Mouse (Mus musculus) CD4-positive naive resting alpha-beta T cell, adult 57 days (primary cell): ENCODE data around the gene Olfr969. TPM values are rescaled to one million over a fixed set of nuclear protein-coding genes. Genes with fewer than 3 reads are reported as not detected.

Experiments used
- total RNA-seq: library from RNA; stranded (reverse); gene quantifications from one replicate; pipeline ENCODE4 v1.2.4, GENCODE M21; 2023

Gene Olfr969
- not detected for total RNA-seq

DNA sequence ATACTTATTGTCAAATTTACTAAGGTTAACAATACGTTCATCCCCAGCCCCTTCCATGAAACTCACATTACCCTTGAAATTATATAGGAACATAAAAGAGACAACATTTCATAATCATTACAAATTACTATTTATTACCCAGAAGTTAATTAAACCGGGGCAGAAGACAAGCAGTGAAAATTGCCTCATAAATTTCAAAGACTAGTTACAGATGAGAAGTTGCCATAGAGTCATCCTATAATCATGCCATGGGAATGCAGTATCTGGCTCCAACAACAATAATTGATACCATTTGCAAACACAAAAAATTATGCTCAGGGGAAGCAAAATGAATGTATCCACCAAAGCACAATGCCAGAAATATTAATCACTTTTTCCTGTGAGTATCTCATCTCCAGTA lies at the start of gene Olfr969:
Gene Olfr969, plus strand, starts transcription at position 388 of the 400 bp plus-strand sequence.

DNA sequence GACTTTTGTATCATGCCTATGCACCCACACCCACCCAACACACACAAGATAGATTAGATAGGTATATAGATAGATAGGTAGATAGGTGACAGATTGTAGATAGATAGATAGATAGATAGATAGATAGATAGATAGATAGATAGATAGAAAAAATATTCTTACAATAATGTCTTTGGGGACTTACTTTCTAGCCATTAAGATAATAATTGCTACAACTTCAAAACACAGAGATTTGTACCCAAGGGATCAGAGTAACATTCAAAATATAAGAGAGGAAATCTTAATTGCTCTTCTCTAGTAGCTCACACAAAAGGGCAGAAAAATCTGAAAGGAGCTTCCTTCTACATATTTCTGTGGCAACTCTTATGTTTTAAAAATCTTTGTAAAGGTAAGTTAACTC lies 44.8 kb upstream of the Olfr969 start, which contains the start of gene Olfr967:
Gene Olfr967, plus strand, starts transcription at position 301 of the 400 bp plus-strand sequence.

GRCm38 (mm10) chr9:39783153-39783552 lies 7.6 kb upstream of the Olfr969 start, which contains the start of gene Olfr968:
TSS of gene Olfr968 (minus strand) at chr9:39783253.

GRCm38 (mm10) chr9:39808560-39808959 lies 17.8 kb downstream of the Olfr969 start, which contains the start of gene Olfr970:
TSS of gene Olfr970 (plus strand) at chr9:39808860.

DNA sequence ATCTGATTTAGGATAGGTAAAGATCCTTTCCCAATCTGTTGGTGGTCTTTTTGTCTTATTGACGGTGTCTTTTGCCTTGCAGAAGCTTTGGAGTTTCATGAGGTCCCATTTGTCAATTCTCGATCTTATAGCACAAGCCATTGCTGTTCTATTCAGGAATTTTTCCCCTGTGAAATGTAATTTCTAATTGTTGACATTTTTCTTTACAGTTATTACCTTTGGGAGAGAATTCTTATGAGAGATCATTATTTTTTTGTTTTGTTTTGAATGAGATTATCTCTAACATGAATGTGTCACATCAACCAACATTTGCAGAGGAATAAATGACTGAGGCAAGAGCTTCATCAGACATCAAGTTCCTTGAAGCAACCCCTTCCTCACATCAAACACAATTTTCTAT lies 45.8 kb downstream of the Olfr969 start, which contains the start of gene Olfr971:
Gene Olfr971, plus strand, starts transcription at position 301 of the 400 bp plus-strand sequence.

Other genes starting within 250 kb of the Olfr969 start
- gene Olfr958, start 236.9 kb upstream of the Olfr969 start, total RNA-seq = not detected
- not detected for gene Olfr959, start 215.4 kb upstream of the Olfr969 start, total RNA-seq
- 0.21 TPM for gene AW551984, start 186.5 kb upstream of the Olfr969 start, total RNA-seq
- gene Olfr148, start 180.3 kb upstream of the Olfr969 start, total RNA-seq = not detected
- not detected for gene Olfr960, start 169.6 kb upstream of the Olfr969 start, total RNA-seq
- gene Olfr961, start 145.9 kb upstream of the Olfr969 start, total RNA-seq = not detected
- not detected for gene Olfr963, start 123.7 kb upstream of the Olfr969 start, total RNA-seq
- gene Olfr149, start 83.8 kb upstream of the Olfr969 start, total RNA-seq = not detected
- gene Olfr965, start 79.6 kb upstream of the Olfr969 start, total RNA-seq = not detected
- gene Olfr150, start 60.0 kb upstream of the Olfr969 start, total RNA-seq = not detected
- gene Olfr967, start 44.7 kb upstream of the Olfr969 start, total RNA-seq = not detected
- not detected for gene Olfr968, start 7.7 kb upstream of the Olfr969 start, total RNA-seq
- not detected for gene Olfr970, start 17.9 kb downstream of the Olfr969 start, total RNA-seq
- not detected for gene Olfr971, start 45.9 kb downstream of the Olfr969 start, total RNA-seq
- gene Olfr972, start 75.5 kb downstream of the Olfr969 start, total RNA-seq = not detected
- gene Olfr229, start 116.4 kb downstream of the Olfr969 start, total RNA-seq = not detected
- gene Olfr974, start 146.6 kb downstream of the Olfr969 start, total RNA-seq = not detected
- gene Olfr975, start 161.1 kb downstream of the Olfr969 start, total RNA-seq = not detected
- gene Olfr976, start 170.2 kb downstream of the Olfr969 start, total RNA-seq = not detected
- gene Olfr978, start 201.2 kb downstream of the Olfr969 start, total RNA-seq = not detected
- not detected for gene Olfr979, start 212.5 kb downstream of the Olfr969 start, total RNA-seq
- gene Olfr980, start 218.6 kb downstream of the Olfr969 start, total RNA-seq = not detected
- not detected for gene Olfr981, start 230.5 kb downstream of the Olfr969 start, total RNA-seq